Comparison of ENCODE assay signal across 8 mouse cellular contexts in the genomic region with DNA sequence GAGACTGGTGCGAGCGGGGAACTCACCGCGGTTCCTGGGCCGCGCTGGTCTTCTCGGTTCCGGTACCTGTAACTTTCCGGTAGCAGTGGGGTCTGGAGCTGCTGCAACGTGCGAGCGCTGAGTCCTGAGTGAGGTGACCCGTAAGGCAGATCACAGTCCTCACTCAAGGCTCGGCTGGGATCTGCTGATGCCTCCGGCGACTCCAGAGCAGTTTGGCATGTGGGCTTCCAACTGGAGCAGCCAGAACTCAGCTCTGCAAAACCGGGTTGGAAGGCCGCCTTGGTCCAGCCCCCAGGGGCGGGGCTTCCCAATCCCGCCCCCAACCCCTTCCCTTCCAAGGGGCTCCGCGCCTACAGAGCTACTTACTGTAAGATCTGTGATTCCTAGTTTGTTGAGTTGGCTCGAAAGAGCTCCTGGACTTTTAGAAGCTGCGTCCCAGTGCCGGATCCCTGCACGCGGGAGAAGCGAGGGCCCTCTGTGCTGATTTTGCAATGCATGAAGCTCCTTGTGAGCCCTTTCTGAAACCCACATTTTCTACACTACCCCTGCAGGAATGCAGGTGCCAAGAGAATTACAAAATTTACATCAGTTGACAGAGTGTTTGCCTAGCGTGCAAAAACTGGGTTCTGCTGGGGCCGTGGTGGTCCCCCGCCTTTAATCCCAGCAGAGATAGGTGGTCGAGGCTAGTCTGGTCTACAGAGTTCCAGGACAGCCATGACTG. TPM values are rescaled to one million over a fixed set of nuclear protein-coding genes. Genes with fewer than 3 reads are reported as not detected.
DNase-seq lines count a peak whose midpoint lies in the region; ATAC-seq and TF ChIP-seq lines count a peak whose summit lies in the region.

No protein-coding gene starts in this region.

- H3K27ac ChIP-seq in ES-Bruce4 (ENCODE audit: insufficient read depth, low read length) = peak overlapping the region; percentile 29; the same call in 1 of the 2 replicates
- H3K27ac ChIP-seq in forebrain, embryonic 13.5 days = no peak overlapping the region; the same call in 1 of the 2 replicates
- peak overlapping the region; percentile 79 for H3K27ac ChIP-seq in liver, embryonic 16.5 days (ENCODE audit: low read length)
- H3K27ac ChIP-seq in neural tube, embryonic 13.5 days (replicated peaks) = no peak overlapping the region
- H3K27ac ChIP-seq in testis, adult 2 months (ENCODE audit: control insufficient read depth, insufficient read depth, low read depth, low read length) = no peak overlapping the region

- no peaks in the 10 kb centered on the region for H3K27me3 ChIP-seq in ES-Bruce4 (ENCODE audit: control insufficient read depth, insufficient read depth, low read length, poor library complexity, severe bottlenecking)
- no peaks in the 10 kb centered on the region for H3K27me3 ChIP-seq in forebrain, embryonic 13.5 days
- no peaks in the 10 kb centered on the region for H3K27me3 ChIP-seq in liver, embryonic 16.5 days (ENCODE audit: control insufficient read depth, insufficient read depth, low read depth, low read length)
- H3K27me3 ChIP-seq in neural tube, embryonic 13.5 days = no peaks in the 10 kb centered on the region
- H3K27me3 ChIP-seq in testis, adult 2 months (ENCODE audit: control insufficient read depth, insufficient read depth, low read length) = no peaks in the 10 kb centered on the region

- H3K4me3 ChIP-seq in ES-Bruce4 (ENCODE audit: low read depth, low read length) = peak overlapping the region; percentile 79
- peak overlapping the region; percentile 54 for H3K4me3 ChIP-seq in forebrain, embryonic 13.5 days
- H3K4me3 ChIP-seq in liver, embryonic 16.5 days (ENCODE audit: low read depth, low read length) = peak overlapping the region; percentile 74
- peak overlapping the region; percentile 52 for H3K4me3 ChIP-seq in neural tube, embryonic 13.5 days
- peak overlapping the region; percentile 78 for H3K4me3 ChIP-seq in testis, adult 2 months (ENCODE audit: control insufficient read depth, low read depth, low read length)

- 0 out of 2 replicates have a peak, but pooled peaks cover 2% of the 10 kb centered on the region for H3K36me3 ChIP-seq in ES-Bruce4 (ENCODE audit: control insufficient read depth, insufficient read depth, low read length, poor library complexity, severe bottlenecking)
- H3K36me3 ChIP-seq in forebrain, embryonic 13.5 days (ENCODE audit: poor library complexity, severe bottlenecking) = no peaks in the 10 kb centered on the region
- no peaks in the 10 kb centered on the region for H3K36me3 ChIP-seq in liver, embryonic 16.5 days (ENCODE audit: control insufficient read depth, insufficient read depth)
- 0 out of 2 replicates have a peak, but pooled peaks cover 3% of the 10 kb centered on the region for H3K36me3 ChIP-seq in neural tube, embryonic 13.5 days
- H3K36me3 ChIP-seq in testis, adult 2 months (ENCODE audit: control insufficient read depth, insufficient read depth, low read length) = no peaks in the 10 kb centered on the region; the same call in 1 of the 2 replicates

- intact Hi-C loops in heart, postnatal 10 days (cut with DNase I) = no loop called here

- TF ChIP-seq CTCF in ES-Bruce4 (IDR thresholded peaks at IDR 0.05; ENCODE audit: low read depth, low read length) = no peak
- no peak for TF ChIP-seq CTCF in testis, adult 2 months (IDR thresholded peaks at IDR 0.05; ENCODE audit: control insufficient read depth, insufficient read depth, insufficient replicate concordance, low read depth, low read length)

- no peaks in the 10 kb centered on the region for H3K9me3 ChIP-seq in ES-Bruce4 (replicated peaks; ENCODE audit: control insufficient read depth, insufficient read depth, low read length, poor library complexity, severe bottlenecking)
- no peaks in the 10 kb centered on the region for H3K9me3 ChIP-seq in forebrain, embryonic 13.5 days (replicated peaks)
- no peaks in the 10 kb centered on the region for H3K9me3 ChIP-seq in liver, embryonic 16.5 days (replicated peaks; ENCODE audit: control insufficient read depth, low read length)
- no peaks in the 10 kb centered on the region for H3K9me3 ChIP-seq in neural tube, embryonic 13.5 days

- no peak for TF ChIP-seq EP300 in ES-Bruce4 (IDR thresholded peaks at IDR 0.05; ENCODE audit: insufficient read depth, low read depth, low read length)

- peaks cover 1% of the 10 kb centered on the region for H3K4me1 ChIP-seq in ES-Bruce4 (ENCODE audit: control insufficient read depth, insufficient read depth, low read length)
- H3K4me1 ChIP-seq in forebrain, embryonic 13.5 days = peaks cover 11% of the 10 kb centered on the region
- H3K4me1 ChIP-seq in liver, embryonic 16.5 days (ENCODE audit: control insufficient read depth, low read depth, low read length) = peaks cover 7% of the 10 kb centered on the region
- H3K4me1 ChIP-seq in neural tube, embryonic 13.5 days (replicated peaks) = peaks cover 11% of the 10 kb centered on the region
- peaks cover 8% of the 10 kb centered on the region for H3K4me1 ChIP-seq in testis, adult 2 months (ENCODE audit: control insufficient read depth, insufficient read depth, low read length)

- peak overlapping the region; percentile 65 for H3K9ac ChIP-seq in ES-Bruce4 (ENCODE audit: low read depth, poor library complexity, severe bottlenecking)
- H3K9ac ChIP-seq in forebrain, embryonic 13.5 days = peak overlapping the region; percentile 73
- H3K9ac ChIP-seq in liver, embryonic 16.5 days (ENCODE audit: low read depth, low read length) = peak overlapping the region; percentile 77
- H3K9ac ChIP-seq in neural tube, embryonic 13.5 days = peak overlapping the region; percentile 77

- 1% methylated on average over 32 of the region's 32 CpGs for WGBS in forebrain, embryonic 13.5 days
- 1% methylated on average over 32 of the region's 32 CpGs for WGBS in liver, embryonic 16.5 days (ENCODE audit: insufficient replicate concordance)
- WGBS in neural tube, embryonic 13.5 days = 2% methylated on average over 32 of the region's 32 CpGs

- peak; percentile 83 to 84 for DNase-seq in heart, postnatal 10 days
- peak; percentile 87 to 91 for DNase-seq in kidney, postnatal 4 days

- ATAC-seq in cerebellum, adult (ENCODE audit: insufficient number of reproducible peaks, low FRiP score, low TSS enrichment) = peak; percentile 92; the same call in 1 of the 2 replicates
- ATAC-seq in forebrain, embryonic 13.5 days = peak; percentile 92
- ATAC-seq in liver, embryonic 16.5 days (ENCODE audit: low read depth) = peak; percentile 81
- peak; percentile 91 for ATAC-seq in neural tube, embryonic 13.5 days (ENCODE audit: low read depth)

- peak overlapping the region; percentile 83 for H3K4me2 ChIP-seq in forebrain, embryonic 13.5 days
- H3K4me2 ChIP-seq in liver, embryonic 16.5 days (ENCODE audit: low read depth, low read length) = peak overlapping the region; percentile 70
- peak overlapping the region; percentile 84 for H3K4me2 ChIP-seq in neural tube, embryonic 13.5 days

- peak; percentile 85 for TF ChIP-seq POLR2A in ES-Bruce4 (IDR thresholded peaks at IDR 0.05; ENCODE audit: insufficient read depth, low read length)
- 0 out of 2 replicates have a peak, but pooled peaks have one; percentile 49 for TF ChIP-seq POLR2A in testis, adult 2 months (IDR thresholded peaks at IDR 0.05; ENCODE audit: control insufficient read depth, low read depth, low read length)

RNA-seq across cellular contexts. Expression of a gene that starts 8.1 kb away (rescaled TPM):
- 28.7 and 31.4 TPM in 2 replicates for polyA plus RNA-seq in ES-Bruce4 (2011; ENCODE audit: insufficient read depth, insufficient read length, low read depth, missing spikeins)
- 48.2 and 55.1 TPM in 2 replicates for polyA plus RNA-seq in forebrain, embryonic 13.5 days (2015; fragmentation: Nextera tagmentation; extraction: Ambion mirVana)
- total RNA-seq in heart, postnatal 10 days (2021) = 10 to 100 TPM; 12.4 to 15.9 TPM
- polyA plus RNA-seq in liver, embryonic 16.5 days (2015; fragmentation: Nextera tagmentation; extraction: Ambion mirVana) = 92.8 and 104 TPM in 2 replicates
- polyA plus RNA-seq in neural tube, embryonic 13.5 days (2015; fragmentation: Nextera tagmentation; extraction: Ambion mirVana) = 30.9 and 35.2 TPM in 2 replicates
- polyA plus RNA-seq in testis, adult 2 months (2012; rRNA removed) = 14.3 and 20.9 TPM in 2 replicates

RNA-seq across cellular contexts. Expression of a gene that starts 54.3 kb away (rescaled TPM):
- 34.9 and 38.0 TPM in 2 replicates for polyA plus RNA-seq in ES-Bruce4 (2011; ENCODE audit: insufficient read depth, insufficient read length, low read depth, missing spikeins)
- 83.0 and 88.7 TPM in 2 replicates for polyA plus RNA-seq in forebrain, embryonic 13.5 days (2015; fragmentation: Nextera tagmentation; extraction: Ambion mirVana)
- 100 to 1,000 TPM; 591 to 619 TPM for total RNA-seq in heart, postnatal 10 days (2021)
- 23.1 and 23.8 TPM in 2 replicates for polyA plus RNA-seq in liver, embryonic 16.5 days (2015; fragmentation: Nextera tagmentation; extraction: Ambion mirVana)
- polyA plus RNA-seq in neural tube, embryonic 13.5 days (2015; fragmentation: Nextera tagmentation; extraction: Ambion mirVana) = 86.6 and 91.8 TPM in 2 replicates
- 14.8 and 15.6 TPM in 2 replicates for polyA plus RNA-seq in testis, adult 2 months (2012; rRNA removed)

Comparison
In these comparisons a context has a peak if more than half of its experiments do, and no peak if none do; other contexts are left out.
1. H3K27ac ChIP-seq: peak in ES-Bruce4 (single experiment) and liver, embryonic 16.5 days (single experiment); none in forebrain, embryonic 13.5 days (single experiment), neural tube, embryonic 13.5 days (single experiment) and testis, adult 2 months (single experiment).
2. Peak in every context shown above with its lines, with median percentiles within 50 percentile points of each other: H3K4me3 ChIP-seq, H3K9ac ChIP-seq, ATAC-seq and H3K4me2 ChIP-seq.